Mouse (Mus musculus): ENCODE measurements around the gene Stpg3.

DNA sequence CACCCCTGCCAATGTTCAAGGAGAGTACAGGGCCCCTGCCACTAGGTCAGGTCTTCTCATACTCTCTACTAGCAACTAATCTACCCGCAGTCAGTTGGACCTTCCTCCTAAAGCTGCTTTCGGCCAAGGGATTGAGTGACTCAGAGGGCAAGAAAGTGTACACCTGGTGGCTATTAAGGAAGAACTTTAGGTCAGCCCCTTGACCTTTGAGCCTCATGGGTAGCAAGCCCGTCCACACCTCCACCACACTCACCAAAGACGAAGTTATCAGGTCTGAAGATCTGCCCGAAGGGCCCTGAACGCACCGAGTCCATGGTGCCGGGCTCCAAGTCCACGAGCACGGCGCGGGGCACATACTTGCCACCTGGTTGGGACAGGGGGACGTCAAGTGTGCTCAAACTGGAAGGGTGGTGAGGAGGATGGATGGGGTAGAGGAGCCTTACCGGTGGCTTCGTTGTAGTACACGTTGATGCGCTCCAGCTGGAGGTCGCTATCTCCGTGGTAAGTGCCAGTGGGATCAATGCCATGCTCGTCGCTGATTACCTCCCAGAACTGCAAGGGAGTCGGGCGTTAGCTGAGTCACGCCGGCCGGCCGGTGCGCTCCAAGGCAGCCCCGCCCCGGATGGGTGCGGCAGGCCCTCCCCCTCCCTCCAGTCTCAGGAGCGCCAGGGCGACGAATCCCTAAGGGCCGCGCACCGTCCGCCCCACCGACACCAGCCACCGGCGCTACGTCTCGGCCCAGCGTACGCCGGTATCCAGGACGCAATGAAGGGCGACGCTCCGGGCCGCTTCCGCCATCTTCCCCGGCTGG, 9.4 kb upstream of the Stpg3 start:
- TF ChIP-seq POLR2A (IDR thresholded peaks at IDR 0.05; ENCODE audit: insufficient read depth, low read length), result no peak
- 0 out of 2 replicates have a peak, but pooled peaks have one; percentile 45 for TF ChIP-seq EP300 (IDR thresholded peaks at IDR 0.05; ENCODE audit: insufficient read depth, low read depth, low read length)

Measured in ES-Bruce4 (cell line).